Mouse (Mus musculus): ENCODE measurements around the gene Rps12-ps3.

DNA sequence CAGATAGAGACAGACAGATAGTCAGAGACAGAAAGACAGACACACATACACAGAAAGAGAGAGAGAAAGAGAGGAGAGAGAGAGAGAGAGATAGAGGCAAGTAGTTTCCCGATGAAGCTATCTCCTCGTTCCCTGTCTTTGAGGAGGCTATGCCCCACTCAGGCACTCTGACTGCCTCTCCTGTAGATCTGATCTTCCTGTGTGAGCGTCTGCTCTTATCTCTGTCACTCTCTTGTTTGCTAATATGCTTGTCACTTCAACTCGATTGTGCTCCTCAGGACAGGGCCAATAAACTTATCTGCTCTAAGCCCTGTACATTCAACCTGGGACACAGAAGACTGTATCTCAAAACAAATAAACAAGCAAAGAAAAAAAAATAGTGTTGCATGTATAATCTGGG lies 37.1 kb downstream of the Rps12-ps3 start:
- no peak for TF ChIP-seq POLR2A (IDR thresholded peaks at IDR 0.05; ENCODE audit: borderline replicate concordance, extremely low read depth, low read depth, low read length)
- TF ChIP-seq CTCF (IDR thresholded peaks at IDR 0.05; ENCODE audit: insufficient read depth, low read length) = no peak

Measured in lung, adult 2 months (tissue).